In genomic region chr11:98909654-98910053, GRCm38 (mm10) we compare ENCODE assay signal across 8 mouse cellular contexts. TPM values are rescaled to one million over a fixed set of nuclear protein-coding genes. Genes with fewer than 3 reads are reported as not detected.
DNase-seq lines count a peak whose midpoint lies in the region; ATAC-seq lines count a peak whose summit lies in the region.

No protein-coding gene starts in this region.

- H3K27ac ChIP-seq in heart, embryonic 10.5 days, result no peak overlapping the region
- H3K27ac ChIP-seq in liver, embryonic 15.5 days (replicated peaks), result peak overlapping the region; percentile 92

- no peaks in the 10 kb centered on the region for H3K9me3 ChIP-seq in heart, embryonic 10.5 days
- H3K9me3 ChIP-seq in liver, embryonic 15.5 days (replicated peaks), result no peaks in the 10 kb centered on the region

- WGBS in heart, embryonic 10.5 days, result 41% methylated on average over 6 of the region's 6 CpGs
- WGBS in liver, embryonic 15.5 days (ENCODE audit: insufficient replicate concordance), result 24% methylated on average over 6 of the region's 6 CpGs

- H3K9ac ChIP-seq in liver, embryonic 15.5 days, result peak overlapping the region; percentile 82

- peaks cover 53% of the 10 kb centered on the region for H3K36me3 ChIP-seq in heart, embryonic 10.5 days
- H3K36me3 ChIP-seq in liver, embryonic 15.5 days (replicated peaks), result peaks cover 59% of the 10 kb centered on the region

- H3K4me2 ChIP-seq in liver, embryonic 15.5 days, result peak overlapping the region; percentile 93

- H3K27me3 ChIP-seq in heart, embryonic 10.5 days (ENCODE audit: insufficient read depth, poor library complexity, severe bottlenecking), result no peaks in the 10 kb centered on the region
- no peaks in the 10 kb centered on the region for H3K27me3 ChIP-seq in liver, embryonic 15.5 days

- peak; percentile 81 for DNase-seq in urinary bladder, postnatal 14 days (ENCODE audit: low spot score)
- DNase-seq in urinary bladder, adult 2 months (ENCODE audit: low spot score), result no peak
- peak; percentile 75 to 79 for DNase-seq in cerebellum, postnatal 10 days
- DNase-seq in heart, embryonic 10.5 days (ENCODE audit: low spot score), result peak; percentile 83
- peak; percentile 81 for DNase-seq in kidney, postnatal 14 days
- DNase-seq in retina, embryonic 14.5 days (ENCODE audit: low spot score), result peak; percentile 70
- peak; percentile 91 for DNase-seq in thymus, postnatal 4 days

- no peak for ATAC-seq in liver, embryonic 15.5 days (ENCODE audit: insufficient read depth)

- peak overlapping the region; percentile 79 for H3K4me3 ChIP-seq in heart, embryonic 10.5 days
- H3K4me3 ChIP-seq in liver, embryonic 15.5 days (replicated peaks), result peak overlapping the region; percentile 83

- peaks cover 43% of the 10 kb centered on the region for H3K4me1 ChIP-seq in heart, embryonic 10.5 days
- peaks cover 82% of the 10 kb centered on the region for H3K4me1 ChIP-seq in liver, embryonic 15.5 days (replicated peaks)

RNA-seq across cellular contexts. Expression of gene Cdc6, which starts 2.1 kb away (rescaled TPM):
- 2.7 and 3.8 TPM in 2 replicates for polyA plus RNA-seq in urinary bladder, adult 2 months (2012; rRNA removed)
- polyA plus RNA-seq in heart, embryonic 10.5 days (2016; fragmentation: Nextera tagmentation; extraction: Ambion mirVana), result 39.3 and 47.7 TPM in 2 replicates
- polyA plus RNA-seq in liver, embryonic 15.5 days (2015; fragmentation: Nextera tagmentation; extraction: Ambion mirVana), result 54.6 and 58.0 TPM in 2 replicates

RNA-seq across cellular contexts. Expression of gene Rara, which starts 18.0 kb away (rescaled TPM):
- polyA plus RNA-seq in urinary bladder, adult 2 months (2012; rRNA removed), result 8.5 and 13.7 TPM in 2 replicates
- polyA plus RNA-seq in heart, embryonic 10.5 days (2016; fragmentation: Nextera tagmentation; extraction: Ambion mirVana), result 30.4 and 36.9 TPM in 2 replicates
- 4.4 and 4.5 TPM in 2 replicates for polyA plus RNA-seq in liver, embryonic 15.5 days (2015; fragmentation: Nextera tagmentation; extraction: Ambion mirVana)

RNA-seq across cellular contexts. Expression of gene Wipf2, which starts 46.2 kb away (rescaled TPM):
- polyA plus RNA-seq in urinary bladder, adult 2 months (2012; rRNA removed), result 19.2 and 26.0 TPM in 2 replicates
- 2.8 and 4.1 TPM in 2 replicates for polyA plus RNA-seq in heart, embryonic 10.5 days (2016; fragmentation: Nextera tagmentation; extraction: Ambion mirVana)
- polyA plus RNA-seq in liver, embryonic 15.5 days (2015; fragmentation: Nextera tagmentation; extraction: Ambion mirVana), result 1.2 and 1.3 TPM in 2 replicates
